Comparison of ENCODE assay signal across 7 mouse cellular contexts in the genomic region with DNA sequence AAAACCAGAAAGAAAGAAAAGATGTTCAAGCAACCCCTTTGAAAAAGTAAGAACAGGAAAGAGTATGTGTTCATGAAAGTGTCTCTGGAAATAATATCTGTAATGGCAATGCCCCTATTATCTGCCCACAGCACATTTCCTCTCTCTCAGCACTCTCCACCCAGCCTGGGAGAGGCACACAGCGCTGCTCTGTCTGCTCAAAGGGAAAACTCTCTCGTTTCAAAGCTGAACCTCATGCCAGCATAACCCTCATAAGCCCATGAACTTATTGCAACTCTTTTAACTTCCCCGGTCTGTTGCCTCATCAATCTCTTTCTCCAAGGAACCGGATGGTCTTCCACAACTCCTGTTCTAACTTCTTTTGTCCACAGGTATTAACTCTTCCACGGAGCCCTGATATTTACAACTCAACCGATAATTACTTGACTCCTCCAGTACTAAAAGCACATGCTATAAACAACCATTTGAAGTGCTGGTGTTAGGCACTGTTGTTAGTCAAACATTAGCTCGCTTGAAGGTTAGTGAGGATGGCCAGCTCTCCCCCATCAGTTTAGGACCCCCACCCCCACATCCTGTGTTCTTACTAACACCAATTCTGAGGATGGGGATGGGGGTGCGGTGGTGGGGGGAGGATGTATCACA. TPM values are rescaled to one million over a fixed set of nuclear protein-coding genes. Genes with fewer than 3 reads are reported as not detected.
DNase-seq lines count a peak whose midpoint lies in the region; ATAC-seq and TF ChIP-seq lines count a peak whose summit lies in the region.

No protein-coding gene starts in this region.

- peak overlapping the region; percentile 60 for H3K4me2 ChIP-seq in liver, postnatal 0 days (ENCODE audit: low read depth, low read length)

- no peaks in the 10 kb centered on the region for H3K9me3 ChIP-seq in liver, postnatal 0 days (ENCODE audit: low read length)

- WGBS in liver, postnatal 0 days (ENCODE audit: insufficient replicate concordance): 9% methylated on average over 8 of the region's 8 CpGs

- peak overlapping the region; percentile 12; the same call in 1 of the 2 replicates for H3K4me3 ChIP-seq in liver, postnatal 0 days (ENCODE audit: low read depth, low read length)

- H3K27ac ChIP-seq in liver, postnatal 0 days (ENCODE audit: low read depth): peak overlapping the region; percentile 91

- H3K9ac ChIP-seq in liver, postnatal 0 days (replicated peaks): peak overlapping the region; percentile 54

- H3K4me1 ChIP-seq in liver, postnatal 0 days (ENCODE audit: insufficient read depth): peaks cover 44% of the 10 kb centered on the region

- DNase-seq in spleen, adult 12 weeks (ENCODE audit: low spot score): peak; percentile 62
- DNase-seq in spleen, postnatal 14 days (ENCODE audit: low spot score in 2 of 2): no peak
- peak; percentile 31 for DNase-seq in forelimb bud, embryonic 11.5 days (ENCODE audit: low read depth, low spot score)
- peak; percentile 56 for DNase-seq in liver, postnatal 0 days
- no peak for DNase-seq in testis, postnatal 10 days (ENCODE audit: low spot score)
- DNase-seq in thymus, postnatal 10 days (ENCODE audit: low spot score in 2 of 2): no peak
- DNase-seq in adrenal gland, adult (ENCODE audit: inconsistent age in 2 of 2, low spot score in 1 of 2): no peak

- peak; percentile 95 for TF ChIP-seq EP300 in liver, postnatal 0 days (IDR thresholded peaks at IDR 0.05; ENCODE audit: low read depth)

- TF ChIP-seq CTCF in liver, postnatal 0 days (IDR thresholded peaks at IDR 0.05; ENCODE audit: low read depth): no peak

- peak; percentile 92 for ATAC-seq in liver, postnatal 0 days

- no peaks in the 10 kb centered on the region for H3K27me3 ChIP-seq in liver, postnatal 0 days (ENCODE audit: insufficient read depth, low read length)

- peaks cover 22% of the 10 kb centered on the region for H3K36me3 ChIP-seq in liver, postnatal 0 days (replicated peaks; ENCODE audit: insufficient read depth, low read length)

RNA-seq across cellular contexts. Expression of a gene that starts 23.7 kb away (rescaled TPM):
- 24.0 and 24.6 TPM in 2 replicates for polyA plus RNA-seq in liver, postnatal 0 days (2015; fragmentation: Nextera tagmentation; extraction: Ambion mirVana)

RNA-seq across cellular contexts. Expression of a gene that starts 26.5 kb away (rescaled TPM):
- polyA plus RNA-seq in liver, postnatal 0 days (2015; fragmentation: Nextera tagmentation; extraction: Ambion mirVana): 16.3 and 22.5 TPM in 2 replicates

RNA-seq across cellular contexts. Expression of a gene that starts 26.6 kb away (rescaled TPM):
- polyA plus RNA-seq in liver, postnatal 0 days (2015; fragmentation: Nextera tagmentation; extraction: Ambion mirVana): 1.3 and 1.9 TPM in 2 replicates

Comparison
In these comparisons a context has a peak if more than half of its experiments do, and no peak if none do; other contexts are left out.
1. DNase-seq: peak in spleen, adult 12 weeks (single experiment), forelimb bud, embryonic 11.5 days (single experiment) and liver, postnatal 0 days (single experiment); none in spleen, postnatal 14 days (0 of 2), testis, postnatal 10 days (single experiment), thymus, postnatal 10 days (0 of 2) and adrenal gland, adult (0 of 2).